11 mouse cellular contexts compared by ENCODE assay signal in genomic region chr7:117394380-117394779, GRCm38 (mm10). TPM values are rescaled to one million over a fixed set of nuclear protein-coding genes. Genes with fewer than 3 reads are reported as not detected.
"Had no signal": no experiment of that assay in that cellular context is flagged by ENCODE, and none has a peak within 500 bp of the region (broad histone marks: within the 10 kb centered on the region; RNA-seq: fewer than 3 reads in every experiment).

No protein-coding gene starts in this region.

- H3K4me3 ChIP-seq: kidney, embryonic 15.5 days; limb, embryonic 13.5 days; midbrain, embryonic 13.5 days; myocyte; neural tube, embryonic 15.5 days; stomach, embryonic 15.5 days had no signal

- ATAC-seq: midbrain, embryonic 13.5 days had no signal

- H3K27ac ChIP-seq: kidney, embryonic 15.5 days; limb, embryonic 13.5 days; midbrain, embryonic 13.5 days; neural tube, embryonic 15.5 days; stomach, embryonic 15.5 days had no signal

- H3K9me3 ChIP-seq: kidney, embryonic 15.5 days; neural tube, embryonic 15.5 days; stomach, embryonic 15.5 days had no signal

- H3K36me3 ChIP-seq: kidney, embryonic 15.5 days; midbrain, embryonic 13.5 days; neural tube, embryonic 15.5 days; stomach, embryonic 15.5 days had no signal

- H3K4me1 ChIP-seq: kidney, embryonic 15.5 days had no signal

- H3K9ac ChIP-seq: kidney, embryonic 15.5 days; limb, embryonic 13.5 days; midbrain, embryonic 13.5 days; neural tube, embryonic 15.5 days; stomach, embryonic 15.5 days had no signal

- H3K4me2 ChIP-seq: kidney, embryonic 15.5 days; limb, embryonic 13.5 days; midbrain, embryonic 13.5 days; neural tube, embryonic 15.5 days; stomach, embryonic 15.5 days had no signal

- DNase-seq: kidney, adult 18-20 months; kidney, postnatal 14 days; left cerebral cortex, postnatal 4 days; right cerebral cortex, adult 18-20 months; right cerebral cortex, postnatal 25 days had no signal

- H3K27me3 ChIP-seq: kidney, embryonic 15.5 days; limb, embryonic 13.5 days; midbrain, embryonic 13.5 days; neural tube, embryonic 15.5 days; stomach, embryonic 15.5 days had no signal

RNA-seq across cellular contexts. Expression of gene Xylt1, which starts 13.6 kb away (rescaled TPM):
- polyA plus RNA-seq: myocyte had no signal
